Mouse (Mus musculus) heart, embryonic 16.5 days (tissue): ENCODE results near the gene Nfil3. TPM values are rescaled to one million over a fixed set of nuclear protein-coding genes. Genes with fewer than 3 reads are reported as not detected.

Experiments
- ATAC-seq: fragments of 200-750 bp; cut with Nextera tagmentation; replicated peaks from 2 replicates; pipeline ENCODE4 v1.8.0; 2017; ENCODE audit warnings: moderate number of reproducible peaks; ENCODE audit not compliant: insufficient read depth, low FRiP score; ENCODE audit errors: extremely low read depth
- H3K27ac ChIP-seq: fragments of 300-500 bp; sonication (generic); 2 replicates; pipeline ENCODE4 v1.5.1; 2014; ENCODE audit warnings: mild to moderate bottlenecking, low read length, control low read depth, moderate library complexity
- H3K27me3 ChIP-seq: fragments of 300-500 bp; sonication (generic); 2 replicates; pipeline ENCODE4 v1.6.1; 2014; ENCODE audit warnings: low read length, mixed read lengths; ENCODE audit not compliant: control insufficient read depth, insufficient read depth
- H3K36me3 ChIP-seq: fragments of 300-500 bp; sonication (generic); 2 replicates; pipeline ENCODE4 v1.6.1; 2014; ENCODE audit not compliant: control insufficient read depth, insufficient read depth
- H3K4me1 ChIP-seq: fragments of 300-500 bp; sonication (generic); 2 replicates; pipeline ENCODE4 v1.6.1; 2014; ENCODE audit warnings: low read length, mixed read lengths; ENCODE audit not compliant: control insufficient read depth, insufficient read depth
- H3K4me2 ChIP-seq: fragments of 300-500 bp; sonication (generic); 2 replicates; pipeline ENCODE4 v1.6.1; 2014; ENCODE audit warnings: low read depth, mild to moderate bottlenecking, control low read depth, low read length
- H3K4me3 ChIP-seq: fragments of 300-500 bp; sonication (generic); 2 replicates; pipeline ENCODE4 v1.5.1; 2014; ENCODE audit warnings: mild to moderate bottlenecking, control low read depth, low read length
- H3K9ac ChIP-seq: fragments of 300-500 bp; sonication (generic); 2 replicates; pipeline ENCODE4 v1.6.1; 2014; ENCODE audit warnings: low read length, control low read depth
- H3K9me3 ChIP-seq: fragments of 300-500 bp; sonication (generic); replicated peaks from 2 replicates; pipeline ENCODE4 v1.6.1; 2016; ENCODE audit warnings: low read length; ENCODE audit not compliant: control insufficient read depth
- WGBS: fragments of 180-500 bp; shearing (Covaris S2); extraction: QIAGEN DNeasy Blood & Tissue Kit; methylation state at CpG from one replicate; pipeline ENCODE4 v1.1.7; 2014; 5-methylcytosine and 5-hydroxymethylcytosine counted together
- polyA plus RNA-seq: library from polyadenylated mRNA; unstranded; fragments of >200 nt; fragmentation: Nextera tagmentation; extraction: Ambion mirVana; gene quantifications from 2 replicates; pipeline ENCODE4 v1.2.1, GENCODE M21; 2015

Nfil3 gene
- polyA plus RNA-seq, 1 experiment from 2014 or later = 39.7 TPM

DNA sequence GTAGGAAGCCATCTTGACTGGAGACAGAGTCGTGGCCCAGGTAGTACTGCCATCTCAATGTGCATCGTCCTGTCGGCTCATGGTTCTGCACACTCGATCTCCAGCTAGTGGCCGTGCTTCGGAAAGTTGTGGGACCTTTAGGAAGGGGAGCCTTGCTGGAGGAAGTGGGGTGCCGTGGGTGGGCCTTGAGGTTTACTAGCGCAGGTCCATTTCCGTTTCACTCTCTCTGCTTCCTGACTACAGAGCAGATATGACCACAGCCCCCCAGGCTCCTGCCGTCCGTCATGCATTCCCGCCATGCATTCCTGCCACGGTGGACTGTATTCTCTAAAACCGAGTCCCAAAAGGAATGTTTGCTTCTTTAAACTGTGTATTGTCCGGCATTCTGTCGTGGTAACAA lies 8.1 kb upstream of the Nfil3 start:
- no peak overlapping the region for H3K4me3 ChIP-seq
- H3K27ac ChIP-seq = no peak overlapping the region
- H3K9me3 ChIP-seq = peaks cover 2% of the 10 kb centered on the region; the same call in 1 of the 2 replicates
- ATAC-seq = no peak
- 72% methylated on average over 16 of the region's 16 CpGs for WGBS
- no peaks in the 10 kb centered on the region for H3K36me3 ChIP-seq
- no peak overlapping the region for H3K9ac ChIP-seq
- H3K4me1 ChIP-seq = no peaks in the 10 kb centered on the region
- H3K27me3 ChIP-seq = no peaks in the 10 kb centered on the region
- no peak overlapping the region for H3K4me2 ChIP-seq

DNA sequence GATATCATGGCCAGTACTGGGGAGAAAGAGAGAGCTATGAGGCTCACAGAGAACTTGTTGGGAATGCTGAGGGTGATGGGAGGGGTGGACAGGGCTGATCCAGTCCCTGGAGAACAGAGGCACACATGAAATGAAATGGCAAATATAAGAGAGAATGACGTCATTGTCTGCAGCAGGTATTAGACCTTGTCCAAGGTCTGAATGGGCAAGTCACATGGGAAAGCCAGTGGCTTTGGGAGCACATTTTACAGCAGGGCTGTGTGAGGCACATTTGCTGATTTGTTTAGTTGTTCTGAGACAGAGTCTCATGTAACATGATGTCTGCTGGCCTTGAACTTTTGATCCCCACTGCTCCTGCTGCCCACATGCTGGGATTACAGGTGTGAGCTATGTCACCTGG lies 7.0 kb upstream of the Nfil3 start:
- 53% methylated on average over 1 of the region's 1 CpGs for WGBS
- Histone ChIP-seq H3K9me3 (no peaks in the 10 kb centered on the region), H3K36me3 (no peaks in the 10 kb centered on the region), H3K4me1 (no peaks in the 10 kb centered on the region), H3K9ac (no peak overlapping the region), H3K27ac (no peak overlapping the region), H3K27me3 (no peaks in the 10 kb centered on the region), H3K4me3 (no peak overlapping the region), H3K4me2 (no peak overlapping the region)
- no peak for ATAC-seq

DNA sequence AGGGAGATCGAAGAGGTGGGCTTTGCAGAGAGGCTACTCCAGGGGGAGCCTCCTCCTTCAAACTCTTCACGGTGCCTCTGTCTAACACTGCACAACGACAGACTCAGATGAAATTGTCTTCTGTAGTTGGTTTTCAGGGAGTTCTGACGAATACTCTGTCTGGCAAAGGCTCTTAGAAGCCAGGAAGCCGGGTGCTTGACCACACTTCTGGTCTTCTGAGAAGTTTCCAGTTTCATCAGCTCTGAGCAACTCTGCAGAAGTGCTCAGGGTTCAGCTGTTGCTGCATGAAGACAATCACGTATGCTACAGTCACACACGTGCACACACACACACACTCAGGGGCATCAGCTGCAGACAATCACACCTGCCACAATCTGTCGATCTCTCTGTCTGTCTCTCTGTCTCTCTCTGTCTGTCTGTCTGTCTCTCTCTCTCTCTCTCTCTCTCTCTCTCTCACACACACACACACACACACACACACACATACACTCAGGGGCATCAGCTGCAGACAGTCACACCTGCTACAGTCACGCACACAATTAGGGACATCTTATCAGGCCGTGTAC lies 5.4 kb upstream of the Nfil3 start:
- H3K4me2 ChIP-seq = no peak overlapping the region
- no peak overlapping the region for H3K9ac ChIP-seq
- 55% methylated on average over 10 of the region's 10 CpGs for WGBS
- H3K36me3 ChIP-seq = no peaks in the 10 kb centered on the region
- no peaks in the 10 kb centered on the region for H3K4me1 ChIP-seq
- H3K27me3 ChIP-seq = no peaks in the 10 kb centered on the region
- H3K9me3 ChIP-seq = no peaks in the 10 kb centered on the region
- H3K4me3 ChIP-seq = no peak overlapping the region
- H3K27ac ChIP-seq = no peak overlapping the region
- no peak for ATAC-seq

DNA sequence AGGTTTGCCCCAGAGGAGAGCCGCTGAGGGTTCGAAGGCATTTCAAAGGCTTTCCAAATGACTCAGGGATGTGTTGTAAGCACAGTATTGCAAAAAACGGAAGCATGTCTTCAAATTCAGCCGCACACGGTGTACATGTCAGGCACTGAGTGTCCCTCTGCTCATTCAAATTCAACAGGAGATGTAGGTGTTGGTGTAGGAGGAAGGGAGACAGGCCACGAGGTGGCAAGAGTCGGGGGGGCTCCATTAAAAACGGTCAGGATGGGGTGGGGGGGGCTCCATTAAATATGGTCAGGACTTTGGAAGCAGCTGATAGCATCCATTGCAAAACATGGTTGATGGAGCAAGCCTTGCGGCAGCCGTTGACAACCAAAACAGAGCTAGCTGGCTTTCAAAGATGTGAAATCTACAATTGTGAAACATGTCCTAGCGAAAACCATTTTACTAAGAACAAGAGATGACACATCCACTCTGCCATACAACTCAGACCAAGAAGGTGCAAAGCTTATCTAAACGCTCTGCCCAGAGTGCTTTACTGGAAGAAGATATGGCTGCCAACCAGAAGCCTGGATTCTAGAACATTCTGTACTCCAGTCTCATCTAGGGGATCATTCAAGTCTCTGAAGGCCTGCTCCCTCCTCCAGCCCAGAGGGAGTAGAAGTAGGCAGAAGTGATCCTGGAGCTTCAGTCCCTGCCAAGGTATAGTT lies 4.8 kb upstream of the Nfil3 start:
- H3K4me3 ChIP-seq = no peak overlapping the region
- no peaks in the 10 kb centered on the region for H3K36me3 ChIP-seq
- no peak overlapping the region for H3K27ac ChIP-seq
- no peaks in the 10 kb centered on the region for H3K4me1 ChIP-seq
- 82% methylated on average over 12 of the region's 12 CpGs for WGBS
- H3K9ac ChIP-seq = no peak overlapping the region
- ATAC-seq = no peak
- no peak overlapping the region for H3K4me2 ChIP-seq
- H3K27me3 ChIP-seq = no peaks in the 10 kb centered on the region
- no peaks in the 10 kb centered on the region for H3K9me3 ChIP-seq

DNA sequence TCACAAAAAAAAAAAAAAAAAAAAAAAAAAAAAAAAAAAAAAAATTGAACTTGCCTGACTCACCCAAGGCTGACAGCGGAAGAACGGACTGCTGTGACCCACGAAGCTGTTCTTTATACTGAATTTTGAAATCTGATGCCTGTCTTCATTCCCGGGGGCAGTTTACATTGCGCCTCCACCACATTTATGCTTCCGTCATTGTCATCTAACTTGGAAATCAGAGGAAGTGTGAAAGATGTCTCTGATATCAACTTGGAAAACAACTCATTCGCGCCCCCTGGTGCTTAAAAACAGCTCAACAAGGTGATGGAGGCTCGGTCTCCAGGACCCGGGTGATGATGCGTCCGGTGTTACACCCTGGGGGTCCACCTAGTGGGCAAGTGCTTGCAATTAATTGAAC lies 1.8 kb upstream of the Nfil3 start:
- Histone ChIP-seq H3K4me2 (peak overlapping the region; percentile 98), H3K36me3 (no peaks in the 10 kb centered on the region), H3K27ac (no peak overlapping the region), H3K4me1 (peaks cover 5% of the 10 kb centered on the region), H3K4me3 (peak overlapping the region; percentile 92), H3K9ac (no peak overlapping the region), H3K27me3 (no peaks in the 10 kb centered on the region), H3K9me3 (no peaks in the 10 kb centered on the region)
- ATAC-seq = no peak
- WGBS = under 1% methylated on average over 12 of the region's 12 CpGs

DNA sequence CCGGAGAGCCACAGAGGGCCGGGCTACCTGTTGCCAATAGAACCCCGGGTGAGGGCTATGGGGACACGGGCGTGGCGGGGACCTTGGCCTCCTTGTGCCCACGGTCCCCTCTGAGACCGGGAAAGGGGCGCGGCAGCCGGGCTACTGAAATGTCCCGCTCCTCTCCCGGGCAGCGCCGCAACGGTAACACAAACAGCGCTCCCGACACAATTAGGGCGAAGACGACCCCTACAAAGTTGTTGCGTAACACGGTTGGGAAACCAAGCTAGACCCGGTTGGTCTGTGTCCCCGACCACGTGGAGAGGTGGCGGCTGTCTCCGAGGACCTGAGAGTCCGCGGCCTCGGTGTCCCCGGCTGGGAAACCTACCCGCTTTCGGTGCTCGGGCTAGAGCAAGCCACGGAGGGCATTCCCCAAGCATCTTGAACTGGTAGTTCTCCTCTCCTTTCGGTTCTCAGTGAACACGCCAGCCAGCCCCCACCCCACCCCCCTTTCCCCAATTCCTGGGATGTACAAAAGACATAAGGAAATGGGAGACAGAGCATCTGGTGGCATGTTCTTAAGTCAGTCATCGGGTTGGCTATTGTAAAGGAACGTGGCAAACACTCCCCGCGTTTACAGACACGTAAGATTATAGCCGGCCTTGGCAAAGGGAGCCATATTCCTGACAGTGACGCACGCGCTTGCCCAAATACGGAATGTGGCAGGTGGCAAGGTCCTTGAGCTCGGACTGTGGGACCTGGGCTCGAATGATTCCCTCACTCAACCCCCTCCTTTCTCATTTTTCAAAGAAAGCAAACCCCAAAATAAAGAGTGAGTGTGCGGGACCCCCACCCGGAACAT lies 788 bp upstream of the Nfil3 start:
- ATAC-seq = 0 out of 2 replicates have a peak, but pooled peaks have one; percentile 4
- H3K9ac ChIP-seq = peak overlapping the region; percentile 84
- 1% methylated on average over 51 of the region's 51 CpGs for WGBS
- H3K4me1 ChIP-seq = peaks cover 15% of the 10 kb centered on the region
- no peaks in the 10 kb centered on the region for H3K9me3 ChIP-seq
- peak overlapping the region; percentile 90 for H3K27ac ChIP-seq
- no peaks in the 10 kb centered on the region for H3K27me3 ChIP-seq
- peak overlapping the region; percentile 98 for H3K4me2 ChIP-seq
- no peaks in the 10 kb centered on the region for H3K36me3 ChIP-seq
- peak overlapping the region; percentile 92 for H3K4me3 ChIP-seq

DNA sequence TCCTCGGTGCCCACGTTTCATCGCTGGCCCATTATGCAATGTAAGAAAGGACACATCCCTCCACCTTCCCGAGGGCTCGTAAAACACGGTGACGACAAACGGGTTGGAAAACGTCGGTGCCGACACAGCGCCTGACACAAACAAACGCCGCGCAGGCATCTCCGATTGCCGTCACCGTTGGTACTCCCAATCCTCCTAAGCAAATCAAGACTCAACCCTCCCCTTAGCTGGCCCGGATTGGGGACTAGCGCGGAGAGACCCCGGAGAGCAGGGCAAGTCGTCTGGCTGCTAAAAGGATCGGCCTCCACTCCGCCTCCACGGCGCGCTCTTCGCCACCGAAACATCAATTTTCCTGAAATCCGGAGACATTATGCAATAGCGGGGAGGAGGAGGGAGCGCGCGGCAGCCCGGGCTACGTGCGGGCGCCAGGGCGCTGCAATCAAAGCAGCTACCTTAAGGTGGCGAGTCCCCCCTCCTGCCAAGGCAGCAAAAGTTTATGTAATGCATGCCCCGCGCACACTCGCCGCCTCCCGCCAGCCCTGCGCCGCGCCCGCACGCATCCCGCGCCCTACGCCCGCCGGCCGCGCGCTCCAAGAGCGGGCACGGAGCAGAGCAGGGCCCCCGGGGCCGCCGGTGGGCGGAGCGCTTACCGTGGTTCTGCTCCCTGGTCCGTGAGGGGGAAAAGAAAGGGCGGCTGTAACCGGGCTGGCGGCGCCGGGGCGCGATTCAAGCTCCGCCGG lies 492 bp downstream of the Nfil3 start:
- Histone ChIP-seq H3K27ac (peak overlapping the region; percentile 97), H3K27me3 (no peaks in the 10 kb centered on the region), H3K4me1 (peaks cover 27% of the 10 kb centered on the region), H3K4me2 (peak overlapping the region; percentile 58), H3K36me3 (no peaks in the 10 kb centered on the region), H3K4me3 (peak overlapping the region; percentile 92), H3K9ac (peak overlapping the region; percentile 95), H3K9me3 (no peaks in the 10 kb centered on the region)
- WGBS = under 1% methylated on average over 76 of the region's 77 CpGs
- ATAC-seq = peak; percentile 25

- Histone ChIP-seq H3K4me3 (peak overlapping the region; percentile 92), H3K9ac (peak overlapping the region; percentile 95), H3K27me3 (no peaks in the 10 kb centered on the region), H3K27ac (peak overlapping the region; percentile 97), H3K4me1 (peaks cover 33% of the 10 kb centered on the region), H3K4me2 (peak overlapping the region; percentile 58), H3K36me3 (no peaks in the 10 kb centered on the region), H3K9me3 (no peaks in the 10 kb centered on the region)
- ATAC-seq = peak; percentile 44; the same call in 1 of the 2 replicates
- whole genome bisulfite sequencing = under 1% methylated on average over 22 of the region's 22 CpGs
Observed at GRCm38 (mm10) chr13:52979331-52980051, 1.4 kb downstream of the Nfil3 start.
